Mouse (Mus musculus): ENCODE measurements around the gene Scn1b. TPM values are rescaled to one million over a fixed set of nuclear protein-coding genes. Genes with fewer than 3 reads are reported as not detected.

The Scn1b gene
- polyA plus RNA-seq, 1 experiment from 2014 or later, result 0.89 TPM

GRCm38 (mm10) chr7:31139765-31140164 is 13.0 kb upstream of the Scn1b start:
- no peak overlapping the region for H3K4me2 ChIP-seq (ENCODE audit: low read depth, low read length)
- ATAC-seq (ENCODE audit: low read depth), result peak; percentile 56
- WGBS, result 66% methylated on average over 5 of the region's 5 CpGs
- H3K36me3 ChIP-seq (ENCODE audit: control insufficient read depth, insufficient read depth, low read length), result peaks cover 68% of the 10 kb centered on the region
- H3K9me3 ChIP-seq (ENCODE audit: control insufficient read depth, low read length), result no peaks in the 10 kb centered on the region
- H3K27ac ChIP-seq (ENCODE audit: low read length), result no peak overlapping the region
- no peak overlapping the region for H3K4me3 ChIP-seq (ENCODE audit: low read length)
- no peaks in the 10 kb centered on the region for H3K27me3 ChIP-seq (ENCODE audit: control insufficient read depth, insufficient read depth, low read depth, low read length)
- no peak overlapping the region for H3K9ac ChIP-seq (ENCODE audit: low read length)
- no peaks in the 10 kb centered on the region for H3K4me1 ChIP-seq (replicated peaks; ENCODE audit: control insufficient read depth, insufficient read depth, low read length)

GRCm38 (mm10) chr7:31135717-31136116 is 8.9 kb upstream of the Scn1b start:
- no peaks in the 10 kb centered on the region for H3K27me3 ChIP-seq (ENCODE audit: control insufficient read depth, insufficient read depth, low read depth, low read length)
- no peaks in the 10 kb centered on the region for H3K4me1 ChIP-seq (replicated peaks; ENCODE audit: control insufficient read depth, insufficient read depth, low read length)
- no peak overlapping the region for H3K27ac ChIP-seq (ENCODE audit: low read length)
- WGBS, result 92% methylated on average over 10 of the region's 10 CpGs
- H3K4me3 ChIP-seq (ENCODE audit: low read length), result no peak overlapping the region
- no peak overlapping the region for H3K4me2 ChIP-seq (ENCODE audit: low read depth, low read length)
- no peak for ATAC-seq (ENCODE audit: low read depth)
- peaks cover 78% of the 10 kb centered on the region for H3K36me3 ChIP-seq (ENCODE audit: control insufficient read depth, insufficient read depth, low read length)
- no peaks in the 10 kb centered on the region for H3K9me3 ChIP-seq (ENCODE audit: control insufficient read depth, low read length)
- no peak overlapping the region for H3K9ac ChIP-seq (ENCODE audit: low read length)

- 76% methylated on average over 4 of the region's 4 CpGs for WGBS
- Histone ChIP-seq H3K9ac (ENCODE audit: low read length) (no peak overlapping the region), H3K27me3 (ENCODE audit: control insufficient read depth, insufficient read depth, low read depth, low read length) (peaks cover 8% of the 10 kb centered on the region; the same call in 1 of the 2 replicates)
These were observed 5.1 kb upstream of the Scn1b start for GRCm38 (mm10) chr7:31131866-31132265.

GRCm38 (mm10) chr7:31130841-31131240 is 4.0 kb upstream of the Scn1b start:
- no peak overlapping the region for H3K9ac ChIP-seq (ENCODE audit: low read length)
- ATAC-seq (ENCODE audit: low read depth), result no peak
- peaks cover 18% of the 10 kb centered on the region for H3K27me3 ChIP-seq (ENCODE audit: control insufficient read depth, insufficient read depth, low read depth, low read length)
- H3K4me2 ChIP-seq (ENCODE audit: low read depth, low read length), result no peak overlapping the region
- WGBS, result 31% methylated on average over 4 of the region's 4 CpGs
- H3K9me3 ChIP-seq (ENCODE audit: control insufficient read depth, low read length), result no peaks in the 10 kb centered on the region
- H3K4me1 ChIP-seq (replicated peaks; ENCODE audit: control insufficient read depth, insufficient read depth, low read length), result peaks cover 9% of the 10 kb centered on the region
- H3K36me3 ChIP-seq (ENCODE audit: control insufficient read depth, insufficient read depth, low read length), result peaks cover 59% of the 10 kb centered on the region
- no peak overlapping the region for H3K27ac ChIP-seq (ENCODE audit: low read length)
- H3K4me3 ChIP-seq (ENCODE audit: low read length), result no peak overlapping the region

More at GRCm38 (mm10) chr7:31131866-31132265, 5.1 kb upstream of the Scn1b start:
- Histone ChIP-seq H3K4me1 (replicated peaks; ENCODE audit: control insufficient read depth, insufficient read depth, low read length) (peaks cover 4% of the 10 kb centered on the region), H3K36me3 (ENCODE audit: control insufficient read depth, insufficient read depth, low read length) (peaks cover 67% of the 10 kb centered on the region), H3K4me3 (ENCODE audit: low read length) (no peak overlapping the region), H3K9me3 (ENCODE audit: control insufficient read depth, low read length) (no peaks in the 10 kb centered on the region), H3K4me2 (ENCODE audit: low read depth, low read length) (no peak overlapping the region), H3K27ac (ENCODE audit: low read length) (no peak overlapping the region)
- ATAC-seq (ENCODE audit: low read depth), result no peak

- Histone ChIP-seq H3K36me3 (ENCODE audit: control insufficient read depth, insufficient read depth, low read length) (peaks cover 53% of the 10 kb centered on the region), H3K4me1 (replicated peaks; ENCODE audit: control insufficient read depth, insufficient read depth, low read length) (peaks cover 9% of the 10 kb centered on the region), H3K4me2 (ENCODE audit: low read depth, low read length) (no peak overlapping the region), H3K9ac (ENCODE audit: low read length) (no peak overlapping the region), H3K9me3 (ENCODE audit: control insufficient read depth, low read length) (no peaks in the 10 kb centered on the region), H3K27me3 (ENCODE audit: control insufficient read depth, insufficient read depth, low read depth, low read length) (peaks cover 24% of the 10 kb centered on the region), H3K4me3 (ENCODE audit: low read length) (no peak overlapping the region), H3K27ac (ENCODE audit: low read length) (no peak overlapping the region)
- 93% methylated on average over 7 of the region's 7 CpGs for WGBS
- ATAC-seq (ENCODE audit: low read depth), result no peak
These were observed 3.4 kb upstream of the Scn1b start for GRCm38 (mm10) chr7:31130197-31130596.

- H3K4me3 ChIP-seq (ENCODE audit: low read length), result no peak overlapping the region
- H3K9ac ChIP-seq (ENCODE audit: low read length), result no peak overlapping the region
- no peak overlapping the region for H3K27ac ChIP-seq (ENCODE audit: low read length)
- peaks cover 24% of the 10 kb centered on the region for H3K27me3 ChIP-seq (ENCODE audit: control insufficient read depth, insufficient read depth, low read depth, low read length)
- H3K4me2 ChIP-seq (ENCODE audit: low read depth, low read length), result no peak overlapping the region
- H3K36me3 ChIP-seq (ENCODE audit: control insufficient read depth, insufficient read depth, low read length), result peaks cover 34% of the 10 kb centered on the region
- peaks cover 9% of the 10 kb centered on the region for H3K4me1 ChIP-seq (replicated peaks; ENCODE audit: control insufficient read depth, insufficient read depth, low read length)
- ATAC-seq (ENCODE audit: low read depth), result no peak
- 61% methylated on average over 9 of the region's 9 CpGs for WGBS
- no peaks in the 10 kb centered on the region for H3K9me3 ChIP-seq (ENCODE audit: control insufficient read depth, low read length)
These were observed 1.4 kb upstream of the Scn1b start for GRCm38 (mm10) chr7:31128157-31128705.

- Histone ChIP-seq H3K4me1 (replicated peaks; ENCODE audit: control insufficient read depth, insufficient read depth, low read length) (peaks cover 9% of the 10 kb centered on the region), H3K4me2 (ENCODE audit: low read depth, low read length) (peak overlapping the region; percentile 98), H3K27ac (ENCODE audit: low read length) (no peak overlapping the region), H3K4me3 (ENCODE audit: low read length) (peak overlapping the region; percentile 58), H3K9ac (ENCODE audit: low read length) (peak overlapping the region; percentile 62), H3K9me3 (ENCODE audit: control insufficient read depth, low read length) (no peaks in the 10 kb centered on the region), H3K36me3 (ENCODE audit: control insufficient read depth, insufficient read depth, low read length) (peaks cover 15% of the 10 kb centered on the region), H3K27me3 (ENCODE audit: control insufficient read depth, insufficient read depth, low read depth, low read length) (peaks cover 24% of the 10 kb centered on the region)
- 2% methylated on average over 51 of the region's 53 CpGs for WGBS
- ATAC-seq (ENCODE audit: low read depth), result peak; percentile 16; the same call in 1 of the 2 replicates
These were observed 522 bp downstream of the Scn1b start for GRCm38 (mm10) chr7:31126211-31126751.

- WGBS, result 77% methylated on average over 13 of the region's 13 CpGs
- Histone ChIP-seq H3K4me3 (ENCODE audit: low read length) (no peak overlapping the region), H3K4me1 (replicated peaks; ENCODE audit: control insufficient read depth, insufficient read depth, low read length) (peaks cover 9% of the 10 kb centered on the region), H3K9me3 (ENCODE audit: control insufficient read depth, low read length) (no peaks in the 10 kb centered on the region), H3K27ac (ENCODE audit: low read length) (no peak overlapping the region), H3K9ac (ENCODE audit: low read length) (no peak overlapping the region), H3K27me3 (ENCODE audit: control insufficient read depth, insufficient read depth, low read depth, low read length) (peaks cover 24% of the 10 kb centered on the region), H3K4me2 (ENCODE audit: low read depth, low read length) (no peak overlapping the region), H3K36me3 (ENCODE audit: control insufficient read depth, insufficient read depth, low read length) (peaks cover 8% of the 10 kb centered on the region)
- no peak for ATAC-seq (ENCODE audit: low read depth)
These were observed 1.7 kb downstream of the Scn1b start for GRCm38 (mm10) chr7:31125116-31125515.

- ATAC-seq (ENCODE audit: low read depth), result no peak
- Histone ChIP-seq H3K27me3 (ENCODE audit: control insufficient read depth, insufficient read depth, low read depth, low read length) (peaks cover 24% of the 10 kb centered on the region), H3K36me3 (ENCODE audit: control insufficient read depth, insufficient read depth, low read length) (peaks cover 3% of the 10 kb centered on the region; the same call in 1 of the 2 replicates), H3K9me3 (ENCODE audit: control insufficient read depth, low read length) (no peaks in the 10 kb centered on the region), H3K27ac (ENCODE audit: low read length) (no peak overlapping the region), H3K4me2 (ENCODE audit: low read depth, low read length) (no peak overlapping the region), H3K4me1 (replicated peaks; ENCODE audit: control insufficient read depth, insufficient read depth, low read length) (peaks cover 9% of the 10 kb centered on the region), H3K9ac (ENCODE audit: low read length) (no peak overlapping the region), H3K4me3 (ENCODE audit: low read length) (no peak overlapping the region)
- 81% methylated on average over 5 of the region's 5 CpGs for WGBS
These were observed 2.4 kb downstream of the Scn1b start for GRCm38 (mm10) chr7:31124381-31124780.

Data from lung, embryonic 16.5 days (tissue).